Mouse (Mus musculus) cerebral cortex, adult 2 months (tissue): Measurements from ENCODE around the gene Gria3.

Source experiments
- WGBS: fragments of 180-500 bp; shearing (Covaris S2); methylation state at CpG from one replicate; pipeline ENCODE4 v1.1.7; 2018; 5-methylcytosine and 5-hydroxymethylcytosine counted together

Gria3 gene

GRCm38 (mm10) chrX:41573079-41573478 lies 172.4 kb downstream of the Gria3 start:
- 30% methylated on average over 1 of the region's 1 CpGs for WGBS

GRCm38 (mm10) chrX:41578797-41579196 lies 178.1 kb downstream of the Gria3 start:
- WGBS = 60% methylated on average over 5 of the region's 5 CpGs

GRCm38 (mm10) chrX:41587692-41588091 lies 187.0 kb downstream of the Gria3 start:
- WGBS = 61% methylated on average over 3 of the region's 3 CpGs

GRCm38 (mm10) chrX:41607181-41607580 lies 206.5 kb downstream of the Gria3 start:
- 78% methylated on average over 1 of the region's 1 CpGs for WGBS

GRCm38 (mm10) chrX:41614920-41615319 lies 214.3 kb downstream of the Gria3 start:
- 12% methylated on average over 2 of the region's 2 CpGs for WGBS

- WGBS = 97% methylated on average over 1 of the region's 1 CpGs
Measured at GRCm38 (mm10) chrX:41616928-41617327, 216.3 kb downstream of the Gria3 start.

- 62% methylated on average over 2 of the region's 2 CpGs for WGBS
Measured at GRCm38 (mm10) chrX:41618396-41618795, 217.7 kb downstream of the Gria3 start.

- WGBS = 65% methylated on average over 4 of the region's 4 CpGs
Measured at GRCm38 (mm10) chrX:41633576-41633975, 232.9 kb downstream of the Gria3 start.

- 40% methylated on average over 2 of the region's 2 CpGs for WGBS
Measured at GRCm38 (mm10) chrX:41644954-41645353, 244.3 kb downstream of the Gria3 start.

GRCm38 (mm10) chrX:41657791-41658190 lies 257.1 kb downstream of the Gria3 start:
- WGBS = 60% methylated on average over 4 of the region's 4 CpGs

GRCm38 (mm10) chrX:41688869-41689268 lies 288.2 kb downstream of the Gria3 start:
- WGBS = 75% methylated on average over 2 of the region's 2 CpGs

GRCm38 (mm10) chrX:41692076-41692475 lies 291.4 kb downstream of the Gria3 start:
- WGBS = 47% methylated on average over 1 of the region's 1 CpGs
